Mouse (Mus musculus) stomach, postnatal 0 days (tissue): ENCODE measurements at regions not wholly inside any gene's neighbourhood (a gene's known extent, or its start where the extent isn't known, plus 50 kb on each side); places are given as distances from the start of the nearest gene placed in this dataset.

Experiments used
- CTCF ChIP-seq: IDR thresholded peaks from 2 replicates; pipeline ENCODE4 v1.5.1; 2016; ENCODE audit warnings: antibody characterized with exemption, low read depth, mild to moderate bottlenecking, moderate library complexity
- EP300 ChIP-seq: optimal IDR thresholded peaks from 2 replicates; pipeline ENCODE3; 2016; ENCODE audit warnings: antibody characterized with exemption

GRCm38 (mm10) chr10:117983271-117983670 is 137.4 kb upstream of the Rap1b start:
- TF ChIP-seq CTCF = no peak
- no peak for TF ChIP-seq EP300
